Mouse (Mus musculus): ENCODE data around the gene Trpv5.

DNA sequence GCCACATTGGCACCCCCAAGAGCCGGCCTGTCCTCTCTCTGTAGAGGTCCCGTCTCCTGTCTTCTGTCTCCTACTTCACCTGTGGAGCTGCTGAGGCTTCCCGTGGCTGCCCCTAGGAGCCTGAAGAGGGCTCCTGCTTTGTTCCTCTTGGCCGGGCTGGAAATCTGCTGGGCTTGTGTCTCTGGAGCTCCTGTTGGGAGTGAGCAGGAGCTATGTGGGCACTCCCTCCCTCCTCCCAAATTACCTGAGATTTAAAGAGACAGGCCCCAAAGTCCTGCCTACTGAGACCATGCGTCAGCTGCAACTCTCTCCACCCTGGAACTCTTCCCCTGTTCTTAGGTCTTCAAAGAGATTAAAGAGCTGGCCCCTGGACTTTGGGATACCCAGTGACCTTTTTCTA, 44.4 kb downstream of the Trpv5 start, which contains the start of gene Trpv6:
- TF ChIP-seq CTCF (IDR thresholded peaks at IDR 0.05; ENCODE audit: low read depth) (no peak), EP300 (IDR thresholded peaks at IDR 0.05; ENCODE audit: low read depth) (no peak)
